Mouse (Mus musculus): ENCODE data around the gene Hs6st1. TPM values are rescaled to one million over a fixed set of nuclear protein-coding genes. Genes with fewer than 3 reads are reported as not detected.

Hs6st1 gene
- total and polyA plus RNA-seq, 2 experiments: 40.2 to 110 TPM

DNA sequence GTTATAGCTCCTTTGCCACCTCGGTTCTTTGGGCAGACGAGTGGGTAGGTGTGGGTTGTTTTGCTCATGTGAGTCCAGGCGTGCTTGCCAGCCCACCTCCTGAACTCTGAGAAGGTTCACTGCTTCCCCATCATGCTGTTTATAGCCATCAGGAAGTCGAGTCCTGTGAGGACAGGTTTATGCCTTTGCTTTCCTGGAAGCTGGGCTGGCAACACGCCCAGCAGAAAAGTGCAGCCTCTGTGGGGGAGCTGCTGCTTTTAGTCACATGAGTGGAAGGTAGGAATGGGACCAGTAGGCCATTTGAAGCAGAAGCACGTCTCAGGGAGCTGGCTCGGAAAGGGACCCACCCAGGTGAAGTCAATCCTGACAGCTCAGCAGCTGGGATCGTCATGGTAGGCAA, 11.5 kb downstream of the Hs6st1 start:
- DNase-seq (ENCODE audit: extremely low read depth, low read depth, low spot score): peak; percentile 47
- Histone ChIP-seq H3K36me3 (ENCODE audit: control insufficient read depth, insufficient read depth, low read length) (peaks cover 12% of the 10 kb centered on the region), H3K79me2 (ENCODE audit: control insufficient read depth, insufficient read depth, low read length) (peaks cover 82% of the 10 kb centered on the region), H3K4me1 (ENCODE audit: control insufficient read depth, insufficient read depth, low read length) (peaks cover 55% of the 10 kb centered on the region), H3K4me3 (ENCODE audit: insufficient read depth, low read depth, low read length) (no peak overlapping the region), H3K9ac (ENCODE audit: low read depth, low read length) (no peak overlapping the region), H3K27ac (replicated peaks; ENCODE audit: insufficient read depth, low read depth, low read length) (peak overlapping the region; percentile 99), H3K27me3 (ENCODE audit: control insufficient read depth, insufficient read depth, low read length) (no peaks in the 10 kb centered on the region)
- TF ChIP-seq POLR2A (IDR thresholded peaks at IDR 0.05; ENCODE audit: extremely low read depth, insufficient read depth, low read length) (no peak), CTCF (IDR thresholded peaks at IDR 0.05; ENCODE audit: low read depth, low read length) (no peak)
- 15% methylated on average over 8 of the region's 8 CpGs for WGBS

DNA sequence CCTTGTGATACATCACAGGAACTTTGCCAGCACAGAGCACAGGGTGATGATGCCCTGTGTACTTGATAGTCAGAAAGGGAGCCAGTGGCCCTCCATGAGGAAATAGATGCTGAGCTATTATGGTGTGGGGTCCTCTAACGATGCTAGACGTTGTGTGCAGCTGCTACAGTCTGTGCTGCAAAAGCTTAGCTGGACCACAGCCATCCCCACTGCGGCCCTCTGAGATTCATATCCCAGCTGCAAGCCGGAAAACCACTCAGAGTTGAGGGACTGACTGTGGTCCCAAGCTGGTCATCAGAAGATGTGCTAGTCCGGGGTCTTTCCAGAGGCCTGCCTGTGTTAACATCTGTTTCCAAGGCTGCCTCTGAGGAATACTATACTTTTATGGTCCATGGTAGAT, 12.8 kb downstream of the Hs6st1 start:
- H3K4me1 ChIP-seq (ENCODE audit: control insufficient read depth, insufficient read depth, low read length): peaks cover 47% of the 10 kb centered on the region
- no peaks in the 10 kb centered on the region for H3K27me3 ChIP-seq (ENCODE audit: control insufficient read depth, insufficient read depth, low read length)
- no peak overlapping the region for H3K27ac ChIP-seq (replicated peaks; ENCODE audit: insufficient read depth, low read depth, low read length)
- DNase-seq (ENCODE audit: extremely low read depth, low read depth, low spot score): no peak
- peaks cover 19% of the 10 kb centered on the region for H3K36me3 ChIP-seq (ENCODE audit: control insufficient read depth, insufficient read depth, low read length)
- no peak overlapping the region for H3K4me3 ChIP-seq (ENCODE audit: insufficient read depth, low read depth, low read length)
- WGBS: 85% methylated on average over 5 of the region's 5 CpGs
- TF ChIP-seq POLR2A (IDR thresholded peaks at IDR 0.05; ENCODE audit: extremely low read depth, insufficient read depth, low read length): no peak
- TF ChIP-seq CTCF (IDR thresholded peaks at IDR 0.05; ENCODE audit: low read depth, low read length): no peak
- H3K79me2 ChIP-seq (ENCODE audit: control insufficient read depth, insufficient read depth, low read length): peaks cover 85% of the 10 kb centered on the region
- no peak overlapping the region for H3K9ac ChIP-seq (ENCODE audit: low read depth, low read length)

DNA sequence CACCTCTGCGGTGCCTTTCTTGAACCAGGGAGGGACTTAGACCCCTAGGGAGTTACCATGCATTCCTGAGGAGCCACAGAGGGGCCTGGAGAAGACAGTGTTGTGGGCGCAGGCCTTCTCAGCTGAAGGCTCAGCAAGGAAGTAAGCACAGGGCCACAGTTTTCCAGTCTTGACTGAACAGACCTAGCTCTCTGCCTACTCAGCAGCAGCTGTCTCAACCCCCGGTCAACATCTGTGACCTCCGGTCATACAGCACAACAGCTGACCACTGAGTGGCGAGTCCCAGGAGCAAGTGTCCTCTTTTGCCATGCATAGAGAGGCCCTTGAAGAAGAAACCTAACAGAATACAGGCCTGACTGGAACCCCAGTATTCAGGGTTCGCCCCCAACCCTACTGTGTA, 14.0 kb downstream of the Hs6st1 start:
- Histone ChIP-seq H3K36me3 (ENCODE audit: control insufficient read depth, insufficient read depth, low read length) (peaks cover 19% of the 10 kb centered on the region), H3K4me1 (ENCODE audit: control insufficient read depth, insufficient read depth, low read length) (peaks cover 38% of the 10 kb centered on the region), H3K79me2 (ENCODE audit: control insufficient read depth, insufficient read depth, low read length) (peaks cover 77% of the 10 kb centered on the region), H3K9ac (ENCODE audit: low read depth, low read length) (peak overlapping the region; percentile 10; the same call in 1 of the 2 replicates), H3K27ac (replicated peaks; ENCODE audit: insufficient read depth, low read depth, low read length) (0 out of 2 replicates have a peak overlapping the region, but pooled peaks have one; percentile 13), H3K4me3 (ENCODE audit: insufficient read depth, low read depth, low read length) (no peak overlapping the region), H3K27me3 (ENCODE audit: control insufficient read depth, insufficient read depth, low read length) (no peaks in the 10 kb centered on the region)
- DNase-seq (ENCODE audit: extremely low read depth, low read depth, low spot score): peak; percentile 56
- TF ChIP-seq POLR2A (IDR thresholded peaks at IDR 0.05; ENCODE audit: extremely low read depth, insufficient read depth, low read length) (no peak), CTCF (IDR thresholded peaks at IDR 0.05; ENCODE audit: low read depth, low read length) (no peak)
- 48% methylated on average over 6 of the region's 6 CpGs for WGBS

DNA sequence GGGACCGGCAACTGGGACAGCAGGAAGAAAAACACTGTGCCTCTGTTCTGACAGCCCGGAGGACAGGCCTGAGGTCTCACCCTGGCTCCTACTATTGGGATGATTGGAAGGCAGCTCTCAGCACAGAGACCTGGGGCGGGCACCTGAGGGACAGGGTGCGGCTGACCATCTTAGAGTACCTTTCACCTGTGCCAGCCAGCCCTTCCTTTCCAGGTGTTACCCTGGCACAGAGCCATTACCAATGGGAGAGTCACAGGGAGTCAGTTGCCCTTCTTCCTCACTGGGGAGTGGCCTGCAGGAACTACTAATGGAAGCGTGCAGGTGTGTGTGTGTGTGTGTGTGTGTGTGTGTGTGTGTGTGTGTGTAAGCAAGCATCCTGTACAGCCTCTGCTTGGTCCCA, 15.4 kb downstream of the Hs6st1 start:
- peaks cover 19% of the 10 kb centered on the region for H3K36me3 ChIP-seq (ENCODE audit: control insufficient read depth, insufficient read depth, low read length)
- DNase-seq (ENCODE audit: extremely low read depth, low read depth, low spot score): no peak
- 67% methylated on average over 5 of the region's 5 CpGs for WGBS
- H3K4me1 ChIP-seq (ENCODE audit: control insufficient read depth, insufficient read depth, low read length): peaks cover 35% of the 10 kb centered on the region
- no peaks in the 10 kb centered on the region for H3K27me3 ChIP-seq (ENCODE audit: control insufficient read depth, insufficient read depth, low read length)
- H3K79me2 ChIP-seq (ENCODE audit: control insufficient read depth, insufficient read depth, low read length): peaks cover 77% of the 10 kb centered on the region
- no peak overlapping the region for H3K27ac ChIP-seq (replicated peaks; ENCODE audit: insufficient read depth, low read depth, low read length)
- no peak overlapping the region for H3K9ac ChIP-seq (ENCODE audit: low read depth, low read length)
- H3K4me3 ChIP-seq (ENCODE audit: insufficient read depth, low read depth, low read length): no peak overlapping the region
- TF ChIP-seq CTCF (IDR thresholded peaks at IDR 0.05; ENCODE audit: low read depth, low read length) (no peak), POLR2A (IDR thresholded peaks at IDR 0.05; ENCODE audit: extremely low read depth, insufficient read depth, low read length) (no peak)

DNA sequence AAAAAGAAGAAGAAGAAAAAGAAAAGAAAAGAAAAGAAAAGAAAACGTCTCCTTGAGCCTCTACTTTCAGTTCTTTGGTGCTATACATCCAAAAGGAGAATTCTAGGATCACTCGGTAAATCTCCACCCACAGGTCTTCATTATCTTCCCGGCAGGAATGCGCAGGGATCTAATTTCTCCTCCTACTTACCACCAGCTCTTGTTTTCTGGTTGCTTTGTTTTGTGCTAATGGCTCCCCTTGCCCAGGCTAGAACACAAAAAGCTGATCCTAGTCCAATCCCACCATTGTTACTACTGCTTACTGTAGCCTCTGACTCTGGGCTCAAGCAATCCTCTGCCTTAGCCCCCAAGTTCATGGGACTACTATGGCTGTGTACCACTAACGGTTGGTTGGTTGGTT, 16.9 kb downstream of the Hs6st1 start:
- H3K4me1 ChIP-seq (ENCODE audit: control insufficient read depth, insufficient read depth, low read length): peaks cover 33% of the 10 kb centered on the region
- peaks cover 18% of the 10 kb centered on the region for H3K36me3 ChIP-seq (ENCODE audit: control insufficient read depth, insufficient read depth, low read length)
- H3K27ac ChIP-seq (replicated peaks; ENCODE audit: insufficient read depth, low read depth, low read length): no peak overlapping the region
- H3K27me3 ChIP-seq (ENCODE audit: control insufficient read depth, insufficient read depth, low read length): no peaks in the 10 kb centered on the region
- DNase-seq (ENCODE audit: extremely low read depth, low read depth, low spot score): no peak
- 94% methylated on average over 5 of the region's 5 CpGs for WGBS
- no peak for TF ChIP-seq POLR2A (IDR thresholded peaks at IDR 0.05; ENCODE audit: extremely low read depth, insufficient read depth, low read length)
- TF ChIP-seq CTCF (IDR thresholded peaks at IDR 0.05; ENCODE audit: low read depth, low read length): no peak
- no peak overlapping the region for H3K9ac ChIP-seq (ENCODE audit: low read depth, low read length)
- H3K4me3 ChIP-seq (ENCODE audit: insufficient read depth, low read depth, low read length): no peak overlapping the region
- peaks cover 77% of the 10 kb centered on the region for H3K79me2 ChIP-seq (ENCODE audit: control insufficient read depth, insufficient read depth, low read length)

DNA sequence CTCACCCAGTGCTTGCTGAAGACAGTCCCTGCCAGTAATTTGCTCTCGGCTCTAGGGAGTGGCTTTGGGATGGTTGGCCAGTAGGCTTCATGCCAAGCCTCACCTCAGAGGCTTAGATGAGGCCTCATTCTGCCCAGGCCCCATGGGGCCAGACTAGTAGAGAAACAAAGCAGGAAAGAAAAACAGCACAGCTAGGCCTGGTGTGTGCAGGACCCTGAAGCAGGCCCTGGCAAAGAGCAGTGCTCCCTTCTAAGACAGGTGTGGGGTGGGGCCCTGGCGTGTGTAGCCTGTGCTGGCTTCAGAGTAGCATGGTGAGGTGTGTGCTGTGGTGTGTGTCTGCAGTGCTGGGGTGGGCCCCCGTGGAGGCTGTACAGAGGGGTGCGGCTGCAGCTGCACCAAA, 20.2 kb downstream of the Hs6st1 start:
- Histone ChIP-seq H3K4me1 (ENCODE audit: control insufficient read depth, insufficient read depth, low read length) (peaks cover 44% of the 10 kb centered on the region), H3K4me3 (ENCODE audit: insufficient read depth, low read depth, low read length) (no peak overlapping the region), H3K9ac (ENCODE audit: low read depth, low read length) (no peak overlapping the region), H3K36me3 (ENCODE audit: control insufficient read depth, insufficient read depth, low read length) (peaks cover 14% of the 10 kb centered on the region), H3K79me2 (ENCODE audit: control insufficient read depth, insufficient read depth, low read length) (peaks cover 65% of the 10 kb centered on the region), H3K27ac (replicated peaks; ENCODE audit: insufficient read depth, low read depth, low read length) (no peak overlapping the region), H3K27me3 (ENCODE audit: control insufficient read depth, insufficient read depth, low read length) (no peaks in the 10 kb centered on the region)
- whole genome bisulfite sequencing: 34% methylated on average over 4 of the region's 4 CpGs
- peak; percentile 59 for DNase-seq (ENCODE audit: extremely low read depth, low read depth, low spot score)
- TF ChIP-seq CTCF (IDR thresholded peaks at IDR 0.05; ENCODE audit: low read depth, low read length): no peak
- TF ChIP-seq POLR2A (IDR thresholded peaks at IDR 0.05; ENCODE audit: extremely low read depth, insufficient read depth, low read length): no peak
